Mouse (Mus musculus): Measurements from ENCODE around the gene Bspry. TPM values are rescaled to one million over a fixed set of nuclear protein-coding genes. Genes with fewer than 3 reads are reported as not detected.

Bspry gene
- polyA plus RNA-seq, 1 experiment from 2014 or later, result 0.65 TPM

Other genes with a start within 250 kb of the Bspry start
- gene Zfp37, start 249.0 kb upstream of the Bspry start, polyA plus RNA-seq (2016; fragmentation: Nextera tagmentation; extraction: Ambion mirVana), result 21.7 and 26.3 TPM in 2 replicates
- 14.5 and 15.5 TPM in 2 replicates for gene Slc31a2, start 217.5 kb upstream of the Bspry start, polyA plus RNA-seq (2016; fragmentation: Nextera tagmentation; extraction: Ambion mirVana)
- 25.7 and 26.9 TPM in 2 replicates for gene Fkbp15, start 119.5 kb upstream of the Bspry start, polyA plus RNA-seq (2016; fragmentation: Nextera tagmentation; extraction: Ambion mirVana)
- gene Slc31a1, start 119.3 kb upstream of the Bspry start, polyA plus RNA-seq (2016; fragmentation: Nextera tagmentation; extraction: Ambion mirVana), result 39.7 and 40.7 TPM in 2 replicates
- 139 and 140 TPM in 2 replicates for gene Cdc26, start 71.4 kb upstream of the Bspry start, polyA plus RNA-seq (2016; fragmentation: Nextera tagmentation; extraction: Ambion mirVana)
- gene Prpf4, start 71.3 kb upstream of the Bspry start, polyA plus RNA-seq (2016; fragmentation: Nextera tagmentation; extraction: Ambion mirVana), result 22.0 and 23.3 TPM in 2 replicates
- gene Rnf183, start 44.8 kb upstream of the Bspry start, polyA plus RNA-seq (2016; fragmentation: Nextera tagmentation; extraction: Ambion mirVana), result not detected in 2 replicates
- 5.7 and 6.8 TPM in 2 replicates for gene Wdr31, start 9.2 kb upstream of the Bspry start, polyA plus RNA-seq (2016; fragmentation: Nextera tagmentation; extraction: Ambion mirVana)
- 14.6 and 14.8 TPM in 2 replicates for gene Hdhd3, start 23.4 kb downstream of the Bspry start, polyA plus RNA-seq (2016; fragmentation: Nextera tagmentation; extraction: Ambion mirVana)
- 65.3 and 69.1 TPM in 2 replicates for gene Alad, start 39.9 kb downstream of the Bspry start, polyA plus RNA-seq (2016; fragmentation: Nextera tagmentation; extraction: Ambion mirVana)
- gene Pole3, start 45.0 kb downstream of the Bspry start, polyA plus RNA-seq (2016; fragmentation: Nextera tagmentation; extraction: Ambion mirVana), result 82.9 and 88.6 TPM in 2 replicates
- 1.1 TPM in 2 replicates for gene 4933430I17Rik, start 45.3 kb downstream of the Bspry start, polyA plus RNA-seq (2016; fragmentation: Nextera tagmentation; extraction: Ambion mirVana)
- gene Rgs3, start 79.8 kb downstream of the Bspry start, polyA plus RNA-seq (2016; fragmentation: Nextera tagmentation; extraction: Ambion mirVana), result 77.2 and 77.3 TPM in 2 replicates